Mouse (Mus musculus): ENCODE measurements around the gene Pde6d. TPM values are rescaled to one million over a fixed set of nuclear protein-coding genes. Genes with fewer than 3 reads are reported as not detected.
A peak's percentile ranks its signal among the peaks of the same experiment; 100 is the strongest.

The Pde6d gene
- polyA plus RNA-seq (2014; fragmentation: Nextera tagmentation; extraction: Ambion mirVana): 77.9 and 83.2 TPM in 2 replicates

GRCm38 (mm10) chr1:86582451-86583096 is at the start of gene Pde6d, which contains the start of gene Cops7b:
TSS of gene Pde6d (minus strand) at chr1:86582629.
TSS of gene Cops7b (plus strand) at chr1:86582904.
- under 1% methylated on average over 26 of the region's 26 CpGs for WGBS

GRCm38 (mm10) chr1:86630527-86630926 is 48.1 kb upstream of the Pde6d start:
- Histone ChIP-seq H3K4me2 (ENCODE audit: low read depth) (no peak overlapping the region), H3K36me3 (ENCODE audit: control insufficient read depth, insufficient read depth, low read length) (no peaks in the 10 kb centered on the region), H3K4me3 (ENCODE audit: low read depth, low read length) (no peak overlapping the region), H3K9ac (ENCODE audit: low read length) (no peak overlapping the region), H3K4me1 (ENCODE audit: control insufficient read depth, insufficient read depth, low read length) (no peaks in the 10 kb centered on the region; the same call in 1 of the 2 replicates), H3K27ac (ENCODE audit: low read depth, low read length) (no peak overlapping the region), H3K9me3 (ENCODE audit: control insufficient read depth, low read length) (no peaks in the 10 kb centered on the region), H3K27me3 (ENCODE audit: control insufficient read depth, insufficient read depth, low read length) (no peaks in the 10 kb centered on the region)
- DNase-seq (ENCODE audit: low spot score) (no peak), ATAC-seq (ENCODE audit: insufficient read depth, low FRiP score, low TSS enrichment) (no peak)
- WGBS: 85% methylated on average over 4 of the region's 4 CpGs

More at GRCm38 (mm10) chr1:86582451-86583096, at the start of gene Pde6d, which contains the start of gene Cops7b:
- H3K36me3 ChIP-seq (ENCODE audit: control insufficient read depth, insufficient read depth, low read length): no peaks in the 10 kb centered on the region
- 0 out of 2 replicates have a peak within 1 kb of the TSS, but pooled peaks have one; percentile 35 for H3K27ac ChIP-seq (ENCODE audit: low read depth, low read length)
- DNase-seq (ENCODE audit: low spot score) (peak; percentile 96), ATAC-seq (ENCODE audit: insufficient read depth, low FRiP score, low TSS enrichment) (peak; percentile 97)
- no peaks in the 10 kb centered on the region for H3K9me3 ChIP-seq (ENCODE audit: control insufficient read depth, low read length)
- H3K4me3 ChIP-seq (ENCODE audit: low read depth, low read length): peak within 1 kb of the TSS; percentile 71
- H3K9ac ChIP-seq (ENCODE audit: low read length): peak within 1 kb of the TSS; percentile 77
- H3K4me1 ChIP-seq (ENCODE audit: control insufficient read depth, insufficient read depth, low read length): 0 out of 2 replicates have a peak, but pooled peaks cover 3% of the 10 kb centered on the region
- H3K4me2 ChIP-seq (ENCODE audit: low read depth): peak within 1 kb of the TSS; percentile 73
- no peaks in the 10 kb centered on the region for H3K27me3 ChIP-seq (ENCODE audit: control insufficient read depth, insufficient read depth, low read length)

- Histone ChIP-seq H3K4me1 (ENCODE audit: control insufficient read depth, insufficient read depth, low read length) (no peaks in the 10 kb centered on the region; the same call in 1 of the 2 replicates), H3K36me3 (ENCODE audit: control insufficient read depth, insufficient read depth, low read length) (no peaks in the 10 kb centered on the region), H3K9ac (ENCODE audit: low read length) (no peak overlapping the region), H3K27me3 (ENCODE audit: control insufficient read depth, insufficient read depth, low read length) (no peaks in the 10 kb centered on the region), H3K4me2 (ENCODE audit: low read depth) (no peak overlapping the region), H3K27ac (ENCODE audit: low read depth, low read length) (no peak overlapping the region), H3K9me3 (ENCODE audit: control insufficient read depth, low read length) (no peaks in the 10 kb centered on the region), H3K4me3 (ENCODE audit: low read depth, low read length) (no peak overlapping the region)
- DNase-seq (ENCODE audit: low spot score): no peak
- no peak for ATAC-seq (ENCODE audit: insufficient read depth, low FRiP score, low TSS enrichment)
- 61% methylated on average over 4 of the region's 4 CpGs for WGBS
Observed at GRCm38 (mm10) chr1:86629936-86630335, 47.5 kb upstream of the Pde6d start.

GRCm38 (mm10) chr1:86628270-86628669 is 45.8 kb upstream of the Pde6d start:
- no peaks in the 10 kb centered on the region for H3K27me3 ChIP-seq (ENCODE audit: control insufficient read depth, insufficient read depth, low read length)
- H3K27ac ChIP-seq (ENCODE audit: low read depth, low read length): no peak overlapping the region
- no peaks in the 10 kb centered on the region for H3K9me3 ChIP-seq (ENCODE audit: control insufficient read depth, low read length)
- no peak overlapping the region for H3K9ac ChIP-seq (ENCODE audit: low read length)
- DNase-seq (ENCODE audit: low spot score) (no peak), ATAC-seq (ENCODE audit: insufficient read depth, low FRiP score, low TSS enrichment) (no peak)
- no peaks in the 10 kb centered on the region for H3K36me3 ChIP-seq (ENCODE audit: control insufficient read depth, insufficient read depth, low read length)
- no peak overlapping the region for H3K4me3 ChIP-seq (ENCODE audit: low read depth, low read length)
- H3K4me1 ChIP-seq (ENCODE audit: control insufficient read depth, insufficient read depth, low read length): no peaks in the 10 kb centered on the region; the same call in 1 of the 2 replicates
- H3K4me2 ChIP-seq (ENCODE audit: low read depth): no peak overlapping the region
- 79% methylated on average over 3 of the region's 3 CpGs for WGBS

GRCm38 (mm10) chr1:86623001-86624000 is 40.9 kb upstream of the Pde6d start:
- no peak for DNase-seq (ENCODE audit: low spot score)
- no peak for ATAC-seq (ENCODE audit: insufficient read depth, low FRiP score, low TSS enrichment)
- no peak overlapping the region for H3K4me2 ChIP-seq (ENCODE audit: low read depth)
- no peaks in the 10 kb centered on the region for H3K27me3 ChIP-seq (ENCODE audit: control insufficient read depth, insufficient read depth, low read length)
- no peak overlapping the region for H3K9ac ChIP-seq (ENCODE audit: low read length)
- H3K27ac ChIP-seq (ENCODE audit: low read depth, low read length): no peak overlapping the region
- no peaks in the 10 kb centered on the region for H3K4me1 ChIP-seq (ENCODE audit: control insufficient read depth, insufficient read depth, low read length)
- 47% methylated on average over 16 of the region's 16 CpGs for WGBS
- no peaks in the 10 kb centered on the region for H3K36me3 ChIP-seq (ENCODE audit: control insufficient read depth, insufficient read depth, low read length)
- no peak overlapping the region for H3K4me3 ChIP-seq (ENCODE audit: low read depth, low read length)
- no peaks in the 10 kb centered on the region for H3K9me3 ChIP-seq (ENCODE audit: control insufficient read depth, low read length)

GRCm38 (mm10) chr1:86622296-86622695 is 39.9 kb upstream of the Pde6d start:
- Histone ChIP-seq H3K36me3 (ENCODE audit: control insufficient read depth, insufficient read depth, low read length) (no peaks in the 10 kb centered on the region), H3K9ac (ENCODE audit: low read length) (no peak overlapping the region), H3K4me1 (ENCODE audit: control insufficient read depth, insufficient read depth, low read length) (no peaks in the 10 kb centered on the region), H3K4me2 (ENCODE audit: low read depth) (no peak overlapping the region), H3K9me3 (ENCODE audit: control insufficient read depth, low read length) (no peaks in the 10 kb centered on the region), H3K27me3 (ENCODE audit: control insufficient read depth, insufficient read depth, low read length) (no peaks in the 10 kb centered on the region), H3K27ac (ENCODE audit: low read depth, low read length) (no peak overlapping the region), H3K4me3 (ENCODE audit: low read depth, low read length) (no peak overlapping the region)
- ATAC-seq (ENCODE audit: insufficient read depth, low FRiP score, low TSS enrichment) (no peak), DNase-seq (ENCODE audit: low spot score) (no peak)
- 59% methylated on average over 2 of the region's 2 CpGs for WGBS

- H3K9ac ChIP-seq (ENCODE audit: low read length): no peak overlapping the region
- no peaks in the 10 kb centered on the region for H3K9me3 ChIP-seq (ENCODE audit: control insufficient read depth, low read length)
- no peaks in the 10 kb centered on the region for H3K4me1 ChIP-seq (ENCODE audit: control insufficient read depth, insufficient read depth, low read length)
- no peak overlapping the region for H3K27ac ChIP-seq (ENCODE audit: low read depth, low read length)
- 60% methylated on average over 10 of the region's 10 CpGs for WGBS
- H3K36me3 ChIP-seq (ENCODE audit: control insufficient read depth, insufficient read depth, low read length): no peaks in the 10 kb centered on the region
- DNase-seq (ENCODE audit: low spot score) (peak; percentile 71), ATAC-seq (ENCODE audit: insufficient read depth, low FRiP score, low TSS enrichment) (no peak)
- H3K27me3 ChIP-seq (ENCODE audit: control insufficient read depth, insufficient read depth, low read length): no peaks in the 10 kb centered on the region
- H3K4me2 ChIP-seq (ENCODE audit: low read depth): no peak overlapping the region
- H3K4me3 ChIP-seq (ENCODE audit: low read depth, low read length): no peak overlapping the region
Observed at GRCm38 (mm10) chr1:86618454-86619125, 36.2 kb upstream of the Pde6d start.

GRCm38 (mm10) chr1:86614269-86614668 is 31.8 kb upstream of the Pde6d start:
- H3K9me3 ChIP-seq (ENCODE audit: control insufficient read depth, low read length): no peaks in the 10 kb centered on the region
- no peak overlapping the region for H3K4me2 ChIP-seq (ENCODE audit: low read depth)
- H3K9ac ChIP-seq (ENCODE audit: low read length): no peak overlapping the region
- no peaks in the 10 kb centered on the region for H3K36me3 ChIP-seq (ENCODE audit: control insufficient read depth, insufficient read depth, low read length)
- DNase-seq (ENCODE audit: low spot score) (no peak), ATAC-seq (ENCODE audit: insufficient read depth, low FRiP score, low TSS enrichment) (no peak)
- H3K4me1 ChIP-seq (ENCODE audit: control insufficient read depth, insufficient read depth, low read length): no peaks in the 10 kb centered on the region
- no peak overlapping the region for H3K4me3 ChIP-seq (ENCODE audit: low read depth, low read length)
- H3K27me3 ChIP-seq (ENCODE audit: control insufficient read depth, insufficient read depth, low read length): no peaks in the 10 kb centered on the region
- H3K27ac ChIP-seq (ENCODE audit: low read depth, low read length): no peak overlapping the region

Measured in neural tube, embryonic 11.5 days (tissue).